Mouse (Mus musculus) embryonic facial prominence, embryonic 14.5 days (tissue): ENCODE data around the gene Zfp366. TPM values are rescaled to one million over a fixed set of nuclear protein-coding genes. Genes with fewer than 3 reads are reported as not detected.

Experiments
- ATAC-seq: fragments of 200-750 bp; cut with Nextera tagmentation; 2 replicates; pipeline ENCODE4 v1.8.0; 2017; ENCODE audit warnings: low read depth, moderate number of reproducible peaks, moderate TSS enrichment
- DNase-seq: peaks from one replicate; pipeline ENCODE4 v3.0.0-alpha.2; 2015; ENCODE audit warnings: low spot score
- H3K27ac ChIP-seq: fragments of 300-500 bp; sonication (generic); replicated peaks from 2 replicates; pipeline ENCODE4 v1.5.1; 2014; ENCODE audit warnings: low read depth, mild to moderate bottlenecking, low read length, moderate library complexity
- H3K27me3 ChIP-seq: fragments of 300-500 bp; sonication (generic); replicated peaks from 2 replicates; pipeline ENCODE4 v1.6.1; 2014; ENCODE audit warnings: low read length; ENCODE audit not compliant: control insufficient read depth, insufficient read depth
- H3K36me3 ChIP-seq: fragments of 300-500 bp; sonication (generic); 2 replicates; pipeline ENCODE4 v1.6.1; 2014; ENCODE audit warnings: low read length, mixed read lengths; ENCODE audit not compliant: control insufficient read depth, insufficient read depth
- H3K4me1 ChIP-seq: fragments of 300-500 bp; sonication (generic); 2 replicates; pipeline ENCODE4 v1.6.1; 2014; ENCODE audit warnings: antibody characterized with exemption, low read length; ENCODE audit not compliant: control insufficient read depth, insufficient read depth
- H3K4me2 ChIP-seq: fragments of 300-500 bp; sonication (generic); 2 replicates; pipeline ENCODE4 v1.6.1; 2014; ENCODE audit warnings: low read depth, mild to moderate bottlenecking, low read length, moderate library complexity, mixed read lengths
- H3K4me3 ChIP-seq: fragments of 300-500 bp; sonication (generic); 2 replicates; pipeline ENCODE4 v1.5.1; 2014; ENCODE audit warnings: low read depth, mild to moderate bottlenecking, low read length
- H3K9ac ChIP-seq: fragments of 300-500 bp; sonication (generic); 2 replicates; pipeline ENCODE4 v1.6.1; 2014; ENCODE audit warnings: low read depth, mild to moderate bottlenecking, low read length, moderate library complexity, mixed read lengths
- H3K9me3 ChIP-seq: fragments of 300-500 bp; sonication (generic); 2 replicates; pipeline ENCODE4 v1.6.1; 2016; ENCODE audit warnings: low read length; ENCODE audit not compliant: control insufficient read depth
- WGBS: fragments of 180-500 bp; shearing (Covaris S2); extraction: QIAGEN DNeasy Blood & Tissue Kit; methylation state at CpG from one replicate; pipeline ENCODE4 v1.1.7; 2014; 5-methylcytosine and 5-hydroxymethylcytosine counted together
- polyA plus RNA-seq: library from polyadenylated mRNA; unstranded; fragments of >200 nt; fragmentation: Nextera tagmentation; extraction: Ambion mirVana; gene quantifications from 2 replicates; pipeline ENCODE4 v1.2.1, GENCODE M21; 2014

Zfp366 gene
- 0.99 and 1.2 TPM in 2 replicates for polyA plus RNA-seq

DNA sequence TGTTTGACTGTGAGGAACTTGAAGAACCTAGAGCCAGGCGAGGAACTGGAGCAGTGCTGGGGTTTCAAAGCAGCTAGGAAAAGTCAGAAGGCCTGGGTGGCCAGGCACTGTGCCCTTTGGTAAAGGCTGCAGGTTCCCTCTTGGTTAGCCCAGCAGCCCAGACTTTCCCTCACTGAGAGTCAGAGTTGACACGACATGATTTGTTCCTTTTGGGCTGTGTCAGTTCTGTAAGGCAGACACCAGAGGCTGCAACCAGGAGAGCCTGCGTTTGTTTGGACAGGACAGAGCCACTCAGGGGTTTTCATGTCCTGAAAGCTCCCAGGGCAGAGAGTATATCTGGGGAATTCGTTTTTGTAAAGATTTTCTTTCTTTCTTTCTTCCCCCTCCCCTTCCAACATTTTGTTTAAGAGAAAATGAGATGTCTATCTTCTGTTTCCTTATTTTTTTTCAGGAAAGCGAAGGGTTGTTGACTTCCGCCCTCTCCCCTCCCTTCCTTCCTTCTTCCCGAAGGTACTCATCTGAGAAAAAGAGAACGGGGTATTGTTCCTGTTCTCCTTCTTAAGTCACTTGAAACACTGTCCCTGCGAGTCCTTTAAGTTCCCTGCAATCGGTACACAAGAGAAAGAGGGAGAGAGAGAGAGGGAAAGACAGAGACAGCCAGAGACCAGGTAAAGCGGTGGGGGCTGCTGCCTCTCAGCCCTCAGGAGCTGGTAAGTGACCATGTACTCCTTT is at the start of gene Zfp366:
TSS of gene Zfp366 (plus strand) at position 669 of the 732 bp plus-strand sequence.
- no peak within 1 kb of the TSS; the same call in 1 of the 2 replicates for H3K4me3 ChIP-seq
- H3K9ac ChIP-seq, result no peak within 1 kb of the TSS
- DNase-seq (no peak), ATAC-seq (no peak)
- no peaks in the 10 kb centered on the region for H3K27me3 ChIP-seq
- H3K9me3 ChIP-seq, result no peaks in the 10 kb centered on the region
- no peaks in the 10 kb centered on the region for H3K36me3 ChIP-seq
- 41% methylated on average over 11 of the region's 11 CpGs for WGBS
- no peak within 1 kb of the TSS for H3K27ac ChIP-seq
- no peaks in the 10 kb centered on the region for H3K4me1 ChIP-seq
- H3K4me2 ChIP-seq, result 0 out of 2 replicates have a peak within 1 kb of the TSS, but pooled peaks have one; percentile 8

DNA sequence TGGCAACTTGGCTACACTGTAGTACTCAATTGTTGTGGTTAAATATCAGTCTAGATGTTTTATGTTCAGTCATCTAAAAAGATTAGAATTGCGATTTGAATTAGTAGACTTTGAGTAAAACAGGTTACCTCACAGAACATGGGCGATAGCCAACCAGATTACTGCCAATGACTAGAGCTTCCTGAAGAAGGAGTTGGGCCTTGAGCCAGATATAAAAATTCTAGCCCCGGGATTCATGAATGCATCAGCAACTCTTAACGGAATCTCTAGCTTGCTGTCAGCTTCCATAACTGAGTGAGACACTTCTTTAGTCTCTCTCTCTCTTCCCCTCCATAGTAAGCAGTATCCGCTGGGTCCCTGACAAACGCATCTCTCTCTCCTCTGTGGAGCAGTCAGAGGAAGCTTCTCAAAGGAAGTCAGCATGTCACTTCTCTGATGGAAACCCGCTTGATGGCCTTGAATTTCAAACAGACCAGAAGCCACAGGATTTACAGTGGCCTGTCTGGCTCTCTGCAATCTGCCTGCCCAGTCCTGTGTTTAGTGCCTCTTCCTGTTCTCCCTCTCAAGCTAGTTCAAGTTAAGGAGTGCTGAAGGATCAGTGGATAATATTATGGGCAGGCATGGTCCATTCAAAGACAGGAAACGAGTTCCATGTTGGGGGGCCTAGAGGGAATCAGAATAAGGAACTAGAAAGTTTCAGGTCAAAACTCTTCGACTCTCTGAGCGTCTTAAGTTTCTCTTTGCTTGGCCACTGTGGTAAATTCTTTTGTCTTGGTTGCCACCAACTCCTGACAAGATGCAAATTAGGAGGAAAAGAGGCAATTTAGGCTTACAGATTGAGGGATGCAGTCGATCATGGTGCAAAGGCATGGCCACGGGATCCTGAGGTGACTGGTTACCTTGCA is 46.0 kb upstream of the Zfp366 start:
- H3K4me2 ChIP-seq, result no peak overlapping the region
- 0 out of 2 replicates have a peak, but pooled peaks cover 3% of the 10 kb centered on the region for H3K4me1 ChIP-seq
- WGBS, result 67% methylated on average over 12 of the region's 12 CpGs
- no peak overlapping the region for H3K4me3 ChIP-seq
- H3K9ac ChIP-seq, result no peak overlapping the region
- DNase-seq (peak; percentile 42), ATAC-seq (no peak)
- H3K9me3 ChIP-seq, result no peaks in the 10 kb centered on the region
- no peaks in the 10 kb centered on the region for H3K27me3 ChIP-seq
- no peak overlapping the region for H3K27ac ChIP-seq
- H3K36me3 ChIP-seq, result no peaks in the 10 kb centered on the region

DNA sequence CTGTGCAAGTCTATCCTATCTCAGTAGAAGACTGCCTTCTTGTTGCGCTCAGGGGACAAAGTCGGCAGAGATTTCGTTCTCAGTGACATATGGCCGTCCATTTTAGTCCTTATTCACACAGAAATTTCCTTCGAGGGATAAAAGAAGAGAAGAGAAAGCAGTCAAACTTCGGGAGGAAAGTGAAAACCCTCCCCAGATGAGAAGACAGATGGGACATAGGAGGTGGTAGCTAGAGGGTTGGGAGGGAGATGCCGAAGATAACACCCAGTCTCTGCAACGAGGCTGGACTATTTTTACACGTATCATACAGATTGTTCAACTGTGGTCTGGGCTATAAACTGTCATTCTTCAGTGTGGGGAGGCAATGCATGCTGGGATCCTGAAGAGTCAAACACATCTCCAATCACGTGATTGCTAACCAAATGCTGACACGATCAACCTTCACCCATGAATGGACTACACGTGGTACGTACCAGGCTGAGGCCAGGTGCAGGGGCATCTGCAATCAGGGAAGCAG is 38.2 kb upstream of the Zfp366 start:
- Histone ChIP-seq H3K36me3 (no peaks in the 10 kb centered on the region), H3K9me3 (no peaks in the 10 kb centered on the region), H3K4me3 (no peak overlapping the region), H3K9ac (no peak overlapping the region), H3K27ac (no peak overlapping the region), H3K4me1 (peaks cover 8% of the 10 kb centered on the region), H3K4me2 (no peak overlapping the region), H3K27me3 (no peaks in the 10 kb centered on the region)
- ATAC-seq, result no peak
- 81% methylated on average over 13 of the region's 13 CpGs for WGBS
- DNase-seq, result no peak

DNA sequence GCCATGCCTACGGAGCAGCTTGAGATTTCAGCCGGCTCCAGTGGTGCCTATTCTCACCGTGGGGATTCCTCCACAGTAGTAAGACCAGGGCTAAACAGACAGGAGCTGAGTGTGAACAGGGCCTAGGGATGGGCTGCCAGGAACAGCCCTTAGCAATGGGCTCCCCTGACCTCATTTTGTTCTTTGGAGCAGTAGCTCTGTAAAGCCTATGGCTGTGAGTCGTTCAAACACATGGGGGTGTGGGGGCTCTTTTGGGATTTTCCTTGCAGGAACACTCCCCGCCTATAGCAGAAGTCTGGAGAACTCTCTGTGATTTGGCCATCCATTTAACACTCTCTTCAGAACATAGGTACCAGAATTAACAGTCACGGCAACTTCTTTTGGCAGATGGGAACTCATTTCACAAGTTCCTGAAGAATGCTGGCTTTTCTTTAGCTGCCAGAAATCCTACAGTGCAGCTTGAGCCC is 36.9 kb upstream of the Zfp366 start:
- no peaks in the 10 kb centered on the region for H3K9me3 ChIP-seq
- H3K4me2 ChIP-seq, result no peak overlapping the region
- no peak overlapping the region for H3K27ac ChIP-seq
- H3K4me3 ChIP-seq, result no peak overlapping the region
- WGBS, result 76% methylated on average over 5 of the region's 6 CpGs
- no peak for DNase-seq
- ATAC-seq, result no peak
- H3K27me3 ChIP-seq, result no peaks in the 10 kb centered on the region
- no peak overlapping the region for H3K9ac ChIP-seq
- H3K36me3 ChIP-seq, result no peaks in the 10 kb centered on the region
- H3K4me1 ChIP-seq, result peaks cover 14% of the 10 kb centered on the region

DNA sequence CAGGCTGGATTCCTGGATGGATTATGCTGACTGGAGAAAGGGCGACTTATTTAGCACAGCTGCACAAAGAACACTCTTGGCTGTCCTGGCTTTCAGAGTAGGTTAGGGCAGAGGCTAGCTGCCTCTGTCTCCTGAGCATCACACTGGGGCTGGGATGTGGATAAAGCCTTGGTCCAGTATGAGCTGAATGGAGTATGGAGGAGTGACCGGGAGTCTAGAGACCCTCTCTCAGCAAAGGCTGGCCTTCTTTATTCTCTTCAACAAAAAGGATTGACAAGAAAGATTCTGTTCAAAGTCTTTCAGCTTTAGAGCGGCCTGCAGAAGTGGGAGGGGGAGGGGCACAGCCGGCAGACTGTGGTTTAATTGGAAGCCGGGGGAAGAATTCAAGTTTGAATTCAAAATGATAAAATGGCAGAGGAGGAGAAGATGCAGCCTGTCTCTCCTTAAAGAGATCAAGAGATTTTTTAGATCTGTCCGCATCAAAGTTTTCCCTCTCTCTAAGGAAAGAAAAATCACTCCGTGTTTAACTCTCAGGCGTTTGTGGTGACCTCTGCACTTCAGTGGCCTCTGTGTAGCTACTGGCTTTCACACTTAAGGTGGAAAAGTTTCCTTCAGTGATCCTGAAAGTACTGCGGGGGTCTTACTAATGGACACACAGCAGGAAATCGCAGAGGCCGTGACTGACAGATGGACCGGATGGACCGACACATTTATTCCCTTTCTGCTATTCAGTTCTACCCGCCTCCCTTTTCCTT is 34.9 kb upstream of the Zfp366 start:
- Histone ChIP-seq H3K27ac (no peak overlapping the region), H3K27me3 (no peaks in the 10 kb centered on the region), H3K4me1 (peaks cover 15% of the 10 kb centered on the region), H3K4me2 (no peak overlapping the region), H3K4me3 (no peak overlapping the region), H3K9ac (no peak overlapping the region), H3K36me3 (no peaks in the 10 kb centered on the region), H3K9me3 (no peaks in the 10 kb centered on the region)
- DNase-seq (no peak), ATAC-seq (no peak)
- 57% methylated on average over 14 of the region's 14 CpGs for WGBS

DNA sequence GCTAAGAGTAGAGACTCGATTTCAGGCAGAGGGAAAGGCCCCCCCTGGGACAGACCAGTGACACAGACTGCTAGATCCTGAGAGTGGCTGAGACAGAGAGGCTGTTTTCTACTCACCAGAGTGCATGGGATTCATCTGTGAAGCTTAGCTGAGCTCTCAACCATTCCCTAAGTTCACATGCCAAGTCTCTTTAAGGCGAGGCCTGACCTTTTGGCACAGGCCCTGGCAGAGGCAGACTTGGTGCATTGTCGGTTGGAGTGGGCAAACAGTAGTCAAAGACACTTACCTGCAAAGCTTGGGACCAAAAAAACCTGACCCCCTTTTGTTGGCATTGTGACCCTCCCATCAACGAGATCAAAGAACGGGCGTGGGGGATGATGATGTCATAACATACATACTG is 34.0 kb upstream of the Zfp366 start:
- WGBS, result 78% methylated on average over 6 of the region's 6 CpGs
- ATAC-seq, result no peak

DNA sequence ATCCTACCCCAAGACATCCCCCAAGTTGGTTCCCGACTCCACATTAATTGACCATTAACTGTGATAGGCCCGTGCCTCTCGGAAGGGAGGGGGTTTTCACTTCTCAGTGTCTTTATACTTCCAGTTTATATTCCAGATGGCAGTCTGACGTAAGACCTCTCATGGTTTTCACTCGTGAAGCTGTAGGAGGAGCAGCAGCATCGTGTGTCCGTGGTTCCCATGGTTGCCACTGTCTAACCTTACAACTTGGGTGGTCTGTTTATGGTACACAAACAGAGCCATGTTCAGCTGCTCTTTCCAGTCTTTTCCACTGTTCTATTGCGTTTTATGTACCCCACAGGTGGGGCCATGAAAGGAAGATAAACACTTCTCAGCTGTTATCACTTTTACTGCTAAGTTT is 33.5 kb upstream of the Zfp366 start:
- WGBS, result 33% methylated on average over 8 of the region's 8 CpGs
- H3K4me1 ChIP-seq, result peaks cover 15% of the 10 kb centered on the region
- no peaks in the 10 kb centered on the region for H3K36me3 ChIP-seq
- H3K9me3 ChIP-seq, result no peaks in the 10 kb centered on the region
- H3K27me3 ChIP-seq, result no peaks in the 10 kb centered on the region
- no peak overlapping the region for H3K4me2 ChIP-seq
- ATAC-seq, result peak; percentile 57; the same call in 1 of the 2 replicates
- H3K27ac ChIP-seq, result no peak overlapping the region
- no peak overlapping the region for H3K4me3 ChIP-seq
- peak; percentile 65 for DNase-seq
- H3K9ac ChIP-seq, result no peak overlapping the region

More for the DNA sequence above, 34.0 kb upstream of the Zfp366 start:
- DNase-seq, result no peak
- no peaks in the 10 kb centered on the region for H3K9me3 ChIP-seq
- no peak overlapping the region for H3K4me2 ChIP-seq
- no peaks in the 10 kb centered on the region for H3K27me3 ChIP-seq
- no peaks in the 10 kb centered on the region for H3K36me3 ChIP-seq
- peaks cover 15% of the 10 kb centered on the region for H3K4me1 ChIP-seq
- no peak overlapping the region for H3K4me3 ChIP-seq
- no peak overlapping the region for H3K9ac ChIP-seq
- H3K27ac ChIP-seq, result no peak overlapping the region
